Mouse (Mus musculus) CH12.LX (cell line): ENCODE results near the gene Vmn2r59.

ENCODE experiments used
- CTCF ChIP-seq, 2 experiments: IDR thresholded peaks in 1 of 2; conservative IDR thresholded peaks in 1 of 2; 2 replicates each; pipeline ENCODE4 v1.5.1; 2011 to 2012; ENCODE audit warnings: low read depth in 2 of 2, low read length in 2 of 2, improper control_type of control experiment in 1 of 2, inconsistent platforms in 1 of 2, mild to moderate bottlenecking in 1 of 2, moderate library complexity in 1 of 2
- EP300 ChIP-seq: IDR thresholded peaks from 2 replicates; pipeline ENCODE4 v1.6.1; 2011; ENCODE audit warnings: low read length, improper control_type of control experiment
- JUND ChIP-seq: conservative IDR thresholded peaks from 2 replicates; pipeline ENCODE4 v1.6.1; 2011; ENCODE audit warnings: low read depth, low read length, improper control_type of control experiment
- MEF2A ChIP-seq: IDR thresholded peaks from 2 replicates; pipeline ENCODE4 v1.6.1; 2014; ENCODE audit warnings: low read depth, mild to moderate bottlenecking, inconsistent platforms, low read length, improper control_type of control experiment, borderline replicate concordance
- MYC ChIP-seq: IDR thresholded peaks from 2 replicates; pipeline ENCODE4 v1.6.1; 2011; ENCODE audit warnings: low read depth, mild to moderate bottlenecking, improper control_type of control experiment, low read length
- USF2 ChIP-seq: conservative IDR thresholded peaks from 2 replicates; pipeline ENCODE4 v1.6.1; 2011; ENCODE audit warnings: low read depth, low read length, improper control_type of control experiment

- no peak for TF ChIP-seq EP300
- no peak for TF ChIP-seq MYC
- no peak for TF ChIP-seq CTCF (conservative IDR thresholded peaks at IDR 0.05 in 1 of 2, IDR thresholded peaks at IDR 0.05 in 1 of 2; ENCODE audit: low read depth in 2 of 2, low read length in 2 of 2)
- no peak for TF ChIP-seq USF2
- TF ChIP-seq MEF2A, result no peak
- TF ChIP-seq JUND, result no peak
Observed at GRCm38 (mm10) chr7:42107470-42107869, 48.6 kb upstream of the Vmn2r59 start, which contains the start of gene Vmn2r60.
